Mouse (Mus musculus): ENCODE measurements around the gene Vwf. TPM values are rescaled to one million over a fixed set of nuclear protein-coding genes. Genes with fewer than 3 reads are reported as not detected.
A peak's percentile ranks its signal among the peaks of the same experiment; 100 is the strongest.

The Vwf gene
- polyA plus RNA-seq, 1 experiment from 2014 or later, result 9.8 TPM

DNA sequence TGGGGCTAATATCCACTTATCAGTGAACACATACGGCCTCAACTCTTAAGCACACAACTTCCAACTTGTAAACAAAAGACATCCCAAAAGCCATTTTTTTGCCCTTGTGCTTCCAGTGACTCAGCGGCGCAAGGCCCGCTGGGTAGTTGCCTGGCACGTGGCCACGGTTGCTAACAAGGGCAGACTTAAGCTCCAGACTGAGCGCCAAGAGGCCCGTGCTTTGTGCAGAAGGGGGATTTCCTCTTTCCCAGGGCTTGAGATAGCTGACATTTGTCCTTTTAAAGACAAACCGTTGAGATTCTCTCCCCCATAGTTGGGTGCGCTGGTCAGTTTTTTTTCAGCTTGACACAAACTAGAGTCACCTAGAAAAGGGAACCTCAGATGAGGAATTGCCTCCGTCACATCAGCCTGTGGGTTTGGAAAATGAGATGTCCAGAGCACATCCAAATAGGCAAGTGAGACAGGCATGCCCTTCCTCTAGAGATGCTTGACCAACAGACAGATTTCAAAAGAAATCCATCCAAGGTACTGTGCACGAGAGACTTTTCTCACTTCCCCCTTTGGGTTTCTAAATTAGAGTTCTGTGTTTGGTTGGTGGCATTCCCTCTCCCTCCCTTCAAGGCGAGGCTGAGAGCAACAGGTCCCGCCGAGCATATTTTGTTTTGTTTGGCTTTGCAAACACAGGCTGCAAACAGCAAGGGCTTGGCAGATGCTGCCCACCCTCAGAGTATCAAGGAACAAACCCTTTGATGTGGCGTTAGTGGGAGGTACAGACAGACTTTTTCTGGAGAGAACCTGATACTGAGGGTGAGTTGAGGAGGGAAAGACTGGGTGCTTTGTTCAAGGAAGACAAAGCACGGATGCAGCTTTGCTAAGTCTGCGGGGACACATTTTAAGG, 26.0 kb downstream of the Vwf start:
- WGBS, result 26% methylated on average over 18 of the region's 18 CpGs
- Histone ChIP-seq H3K4me3 (ENCODE audit: low read depth, low read length) (peak overlapping the region; percentile 19), H3K36me3 (ENCODE audit: control insufficient read depth, insufficient read depth, low read length) (no peaks in the 10 kb centered on the region), H3K4me1 (ENCODE audit: control insufficient read depth, insufficient read depth, low read length) (peaks cover 17% of the 10 kb centered on the region; the same call in 1 of the 2 replicates), H3K27ac (ENCODE audit: low read length) (peak overlapping the region; percentile 81), H3K9me3 (ENCODE audit: control insufficient read depth, low read depth, low read length) (no peaks in the 10 kb centered on the region), H3K9ac (replicated peaks; ENCODE audit: low read depth, low read length) (0 out of 2 replicates have a peak overlapping the region, but pooled peaks have one; percentile 4), H3K27me3 (ENCODE audit: control insufficient read depth, insufficient read depth, low read length) (no peaks in the 10 kb centered on the region), H3K4me2 (replicated peaks; ENCODE audit: low read depth, low read length) (peak overlapping the region; percentile 46)
- ATAC-seq (ENCODE audit: insufficient number of reproducible peaks, insufficient read depth, low FRiP score, low read depth), result peak; percentile 34; the same call in 1 of the 2 replicates

DNA sequence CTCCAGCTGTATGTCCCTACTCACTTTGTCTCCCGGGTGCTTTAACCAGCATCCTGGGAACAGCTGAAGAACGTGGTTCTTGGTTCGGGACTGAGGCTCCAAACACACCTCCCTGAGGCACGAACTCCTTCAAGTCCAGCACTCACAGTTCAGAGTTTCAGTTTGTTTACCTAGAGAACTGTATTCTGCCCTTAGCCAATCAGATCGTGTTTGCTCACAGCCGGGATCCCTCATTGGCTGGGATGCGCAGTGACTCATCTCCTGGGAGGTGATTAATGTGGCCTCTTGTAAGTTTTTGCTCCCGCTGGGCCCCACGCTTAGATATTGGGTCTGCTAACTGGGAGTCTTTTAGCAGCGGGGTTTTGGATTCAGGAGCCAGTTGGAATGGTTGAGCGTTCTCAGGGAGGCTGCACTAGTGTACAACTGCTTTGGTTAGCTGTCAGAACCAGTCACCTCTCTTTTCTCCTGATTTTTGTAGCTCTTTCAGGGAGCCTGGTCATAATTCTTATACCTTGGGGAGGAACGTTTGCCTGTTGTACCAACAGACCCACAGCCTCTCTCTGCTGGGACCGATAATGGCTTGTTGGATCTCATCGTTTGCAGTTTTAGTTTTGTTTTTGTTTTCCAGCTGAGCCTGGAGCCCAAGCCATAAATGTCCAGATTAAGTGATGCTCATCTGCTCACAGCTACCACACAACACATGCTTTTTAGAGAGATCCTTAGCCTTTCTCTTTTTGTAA, 26.8 kb downstream of the Vwf start:
- WGBS, result 1% methylated on average over 14 of the region's 14 CpGs
- 0 out of 2 replicates have a peak overlapping the region, but pooled peaks have one; percentile 4 for H3K9ac ChIP-seq (replicated peaks; ENCODE audit: low read depth, low read length)

DNA sequence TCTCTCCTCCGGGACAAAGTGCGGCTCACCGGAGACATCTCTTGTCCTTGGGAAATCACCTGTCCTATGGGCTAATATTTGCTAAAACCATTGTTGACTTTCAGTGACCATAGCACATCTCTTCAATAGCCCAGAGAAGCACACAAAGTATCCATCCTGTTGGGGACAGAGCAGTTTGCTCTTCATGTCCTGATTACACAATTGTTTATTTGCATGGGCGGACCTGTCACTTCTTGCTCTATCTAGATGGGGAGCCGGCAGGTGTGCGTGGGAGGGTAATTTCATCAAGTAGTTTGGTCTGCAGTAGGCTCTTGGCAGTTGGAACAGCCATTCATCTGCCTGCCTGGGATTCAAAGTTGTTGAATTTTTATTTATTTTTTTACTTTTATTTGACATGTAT, 28.5 kb downstream of the Vwf start:
- no peak overlapping the region for H3K4me3 ChIP-seq (ENCODE audit: low read depth, low read length)
- no peaks in the 10 kb centered on the region for H3K27me3 ChIP-seq (ENCODE audit: control insufficient read depth, insufficient read depth, low read length)
- peaks cover 17% of the 10 kb centered on the region; the same call in 1 of the 2 replicates for H3K4me1 ChIP-seq (ENCODE audit: control insufficient read depth, insufficient read depth, low read length)
- no peak for ATAC-seq (ENCODE audit: insufficient number of reproducible peaks, insufficient read depth, low FRiP score, low read depth)
- H3K27ac ChIP-seq (ENCODE audit: low read length), result no peak overlapping the region
- H3K36me3 ChIP-seq (ENCODE audit: control insufficient read depth, insufficient read depth, low read length), result no peaks in the 10 kb centered on the region
- H3K4me2 ChIP-seq (replicated peaks; ENCODE audit: low read depth, low read length), result no peak overlapping the region
- no peaks in the 10 kb centered on the region for H3K9me3 ChIP-seq (ENCODE audit: control insufficient read depth, low read depth, low read length)
- no peak overlapping the region for H3K9ac ChIP-seq (replicated peaks; ENCODE audit: low read depth, low read length)
- 75% methylated on average over 6 of the region's 6 CpGs for WGBS

More for the DNA sequence above, 26.8 kb downstream of the Vwf start:
- no peaks in the 10 kb centered on the region for H3K27me3 ChIP-seq (ENCODE audit: control insufficient read depth, insufficient read depth, low read length)
- H3K9me3 ChIP-seq (ENCODE audit: control insufficient read depth, low read depth, low read length), result no peaks in the 10 kb centered on the region
- peak; percentile 97 for ATAC-seq (ENCODE audit: insufficient number of reproducible peaks, insufficient read depth, low FRiP score, low read depth)
- H3K4me3 ChIP-seq (ENCODE audit: low read depth, low read length), result peak overlapping the region; percentile 19
- peak overlapping the region; percentile 81 for H3K27ac ChIP-seq (ENCODE audit: low read length)
- peak overlapping the region; percentile 46 for H3K4me2 ChIP-seq (replicated peaks; ENCODE audit: low read depth, low read length)
- peaks cover 17% of the 10 kb centered on the region; the same call in 1 of the 2 replicates for H3K4me1 ChIP-seq (ENCODE audit: control insufficient read depth, insufficient read depth, low read length)
- H3K36me3 ChIP-seq (ENCODE audit: control insufficient read depth, insufficient read depth, low read length), result no peaks in the 10 kb centered on the region

DNA sequence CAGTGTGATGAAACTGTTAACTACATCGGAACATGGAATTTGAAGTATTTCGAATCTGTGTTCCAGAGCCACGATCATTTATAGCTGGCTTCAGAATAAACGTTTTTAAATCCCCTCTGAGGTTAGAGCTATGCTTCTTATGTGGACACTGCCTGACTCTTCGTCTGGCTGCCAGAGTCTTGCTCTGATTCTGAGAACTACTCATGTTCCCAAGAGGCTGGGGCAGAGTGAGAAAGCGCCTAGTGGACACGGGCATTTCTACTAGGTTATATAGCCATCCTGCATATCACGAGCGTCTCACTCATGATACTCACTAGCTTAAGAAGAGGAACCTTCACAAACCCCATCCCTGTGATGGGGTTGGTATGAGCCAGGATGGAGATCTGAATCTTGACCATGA, 30.7 kb downstream of the Vwf start:
- H3K9ac ChIP-seq (replicated peaks; ENCODE audit: low read depth, low read length), result no peak overlapping the region
- ATAC-seq (ENCODE audit: insufficient number of reproducible peaks, insufficient read depth, low FRiP score, low read depth), result no peak
- no peaks in the 10 kb centered on the region for H3K27me3 ChIP-seq (ENCODE audit: control insufficient read depth, insufficient read depth, low read length)
- H3K4me3 ChIP-seq (ENCODE audit: low read depth, low read length), result no peak overlapping the region
- no peak overlapping the region for H3K4me2 ChIP-seq (replicated peaks; ENCODE audit: low read depth, low read length)
- H3K4me1 ChIP-seq (ENCODE audit: control insufficient read depth, insufficient read depth, low read length), result peaks cover 16% of the 10 kb centered on the region; the same call in 1 of the 2 replicates
- H3K9me3 ChIP-seq (ENCODE audit: control insufficient read depth, low read depth, low read length), result no peaks in the 10 kb centered on the region
- H3K36me3 ChIP-seq (ENCODE audit: control insufficient read depth, insufficient read depth, low read length), result no peaks in the 10 kb centered on the region
- 71% methylated on average over 9 of the region's 9 CpGs for WGBS
- H3K27ac ChIP-seq (ENCODE audit: low read length), result no peak overlapping the region

DNA sequence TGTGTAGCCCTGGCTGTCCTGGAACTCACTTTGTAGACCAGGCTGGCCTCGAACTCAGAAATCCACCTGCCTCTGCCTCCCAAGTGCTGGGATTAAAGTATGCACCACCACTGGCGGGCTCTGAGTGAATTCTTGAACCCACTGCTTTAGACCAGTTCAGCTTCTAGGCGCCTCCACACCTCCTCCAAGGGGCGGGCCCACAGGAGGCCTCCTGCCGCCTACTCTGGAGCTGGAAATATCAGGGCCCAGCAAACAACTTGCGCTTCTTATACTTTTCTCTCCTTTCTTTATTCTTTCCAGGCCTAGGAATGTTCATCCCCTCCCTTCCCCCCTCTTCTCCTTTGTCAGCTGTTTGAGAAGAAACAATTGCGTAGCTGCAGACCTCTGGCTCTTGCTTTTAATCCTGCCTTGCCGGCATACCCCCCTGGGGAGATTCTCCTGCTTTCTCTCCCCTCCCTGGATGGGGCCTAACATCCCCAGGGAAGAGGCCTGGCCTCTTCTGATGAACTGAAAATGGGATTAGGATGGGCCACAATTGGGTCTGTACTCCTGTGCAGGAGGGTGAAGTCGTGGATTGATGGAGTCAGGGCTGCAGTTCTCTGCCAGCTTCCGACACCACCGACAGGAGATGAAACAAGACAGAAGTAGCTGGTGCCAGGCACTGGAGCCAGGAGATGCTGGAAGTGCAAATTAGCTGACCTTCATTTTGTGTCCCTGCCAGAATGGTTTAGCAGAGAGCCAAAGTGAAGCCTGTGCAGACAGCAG, 31.5 kb downstream of the Vwf start:
- no peak overlapping the region for H3K4me2 ChIP-seq (replicated peaks; ENCODE audit: low read depth, low read length)
- WGBS, result 46% methylated on average over 11 of the region's 11 CpGs

DNA sequence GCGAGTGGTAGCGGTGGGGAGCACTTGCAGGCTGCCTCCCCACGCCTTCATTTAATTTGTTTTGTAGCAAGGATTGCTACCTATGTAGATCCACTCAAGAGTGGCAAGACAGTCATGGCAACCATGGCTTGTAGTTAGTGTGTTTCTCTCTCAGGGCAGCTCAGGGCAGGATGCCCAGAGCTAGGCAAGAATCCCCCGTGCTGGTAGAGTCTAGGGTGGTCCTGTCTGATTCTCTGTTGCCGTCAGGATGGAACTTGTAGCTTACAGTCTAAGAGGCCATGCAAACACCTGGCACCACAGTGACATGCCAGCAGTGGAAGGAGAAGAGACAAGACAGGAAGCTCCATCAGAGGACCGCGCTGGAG, 32.1 kb downstream of the Vwf start:
- H3K9me3 ChIP-seq (ENCODE audit: control insufficient read depth, low read depth, low read length), result no peaks in the 10 kb centered on the region
- WGBS, result 71% methylated on average over 7 of the region's 7 CpGs
- no peak overlapping the region; the same call in 1 of the 2 replicates for H3K27ac ChIP-seq (ENCODE audit: low read length)
- no peaks in the 10 kb centered on the region for H3K27me3 ChIP-seq (ENCODE audit: control insufficient read depth, insufficient read depth, low read length)
- peaks cover 10% of the 10 kb centered on the region; the same call in 1 of the 2 replicates for H3K4me1 ChIP-seq (ENCODE audit: control insufficient read depth, insufficient read depth, low read length)
- no peak overlapping the region for H3K9ac ChIP-seq (replicated peaks; ENCODE audit: low read depth, low read length)
- H3K36me3 ChIP-seq (ENCODE audit: control insufficient read depth, insufficient read depth, low read length), result no peaks in the 10 kb centered on the region
- no peak overlapping the region for H3K4me2 ChIP-seq (replicated peaks; ENCODE audit: low read depth, low read length)
- ATAC-seq (ENCODE audit: insufficient number of reproducible peaks, insufficient read depth, low FRiP score, low read depth), result no peak
- H3K4me3 ChIP-seq (ENCODE audit: low read depth, low read length), result no peak overlapping the region

More for the DNA sequence above, 31.5 kb downstream of the Vwf start:
- peak overlapping the region; percentile 17; the same call in 1 of the 2 replicates for H3K27ac ChIP-seq (ENCODE audit: low read length)
- H3K9ac ChIP-seq (replicated peaks; ENCODE audit: low read depth, low read length), result no peak overlapping the region
- H3K36me3 ChIP-seq (ENCODE audit: control insufficient read depth, insufficient read depth, low read length), result no peaks in the 10 kb centered on the region
- no peak overlapping the region for H3K4me3 ChIP-seq (ENCODE audit: low read depth, low read length)
- H3K4me1 ChIP-seq (ENCODE audit: control insufficient read depth, insufficient read depth, low read length), result peaks cover 13% of the 10 kb centered on the region; the same call in 1 of the 2 replicates
- no peak for ATAC-seq (ENCODE audit: insufficient number of reproducible peaks, insufficient read depth, low FRiP score, low read depth)
- no peaks in the 10 kb centered on the region for H3K9me3 ChIP-seq (ENCODE audit: control insufficient read depth, low read depth, low read length)
- no peaks in the 10 kb centered on the region for H3K27me3 ChIP-seq (ENCODE audit: control insufficient read depth, insufficient read depth, low read length)

DNA sequence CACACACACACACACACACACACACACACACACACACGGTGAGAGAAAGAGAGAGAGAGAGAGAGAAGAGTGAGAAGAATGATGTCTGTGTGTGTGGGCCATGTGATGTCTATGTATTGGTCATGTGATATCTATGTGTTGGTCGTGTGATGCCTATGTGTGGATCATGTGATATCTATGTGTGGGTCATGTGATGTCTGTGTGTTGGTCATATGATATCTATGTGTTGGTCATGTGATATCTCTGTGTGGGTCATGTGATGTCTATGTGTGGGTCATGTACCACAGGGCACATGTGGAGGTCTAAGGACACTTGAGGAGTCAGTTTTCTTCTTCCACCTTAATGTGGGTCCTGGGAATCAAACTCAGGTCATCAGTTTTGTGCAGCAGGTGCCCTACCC, 33.3 kb downstream of the Vwf start:
- ATAC-seq (ENCODE audit: insufficient number of reproducible peaks, insufficient read depth, low FRiP score, low read depth), result no peak
- no peaks in the 10 kb centered on the region for H3K36me3 ChIP-seq (ENCODE audit: control insufficient read depth, insufficient read depth, low read length)
- no peaks in the 10 kb centered on the region for H3K9me3 ChIP-seq (ENCODE audit: control insufficient read depth, low read depth, low read length)
- no peak overlapping the region for H3K4me2 ChIP-seq (replicated peaks; ENCODE audit: low read depth, low read length)
- 91% methylated on average over 2 of the region's 2 CpGs for WGBS
- H3K27me3 ChIP-seq (ENCODE audit: control insufficient read depth, insufficient read depth, low read length), result no peaks in the 10 kb centered on the region
- H3K4me3 ChIP-seq (ENCODE audit: low read depth, low read length), result no peak overlapping the region
- H3K9ac ChIP-seq (replicated peaks; ENCODE audit: low read depth, low read length), result no peak overlapping the region
- peaks cover 8% of the 10 kb centered on the region; the same call in 1 of the 2 replicates for H3K4me1 ChIP-seq (ENCODE audit: control insufficient read depth, insufficient read depth, low read length)
- H3K27ac ChIP-seq (ENCODE audit: low read length), result no peak overlapping the region

DNA sequence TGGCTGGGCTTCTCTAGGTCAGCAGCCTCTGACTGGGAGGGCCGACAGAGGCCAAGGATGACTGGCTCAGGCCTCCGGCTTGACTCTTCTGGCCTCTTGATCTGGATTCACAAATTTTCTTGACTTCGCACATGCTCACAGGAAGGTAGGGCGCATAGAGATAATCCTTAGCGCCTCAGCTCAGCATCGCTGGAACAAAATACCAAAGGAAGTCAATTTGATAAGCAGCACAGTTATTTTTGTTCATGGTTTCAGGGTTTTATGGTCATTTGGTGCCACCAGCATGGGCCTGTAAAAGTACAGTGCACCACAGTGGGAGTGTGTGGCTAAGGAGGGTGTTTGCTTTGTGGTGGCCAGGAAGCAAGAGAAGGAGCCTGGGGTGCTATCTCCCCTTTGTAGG, 37.1 kb downstream of the Vwf start:
- H3K9ac ChIP-seq (replicated peaks; ENCODE audit: low read depth, low read length), result no peak overlapping the region
- H3K4me1 ChIP-seq (ENCODE audit: control insufficient read depth, insufficient read depth, low read length), result peaks cover 11% of the 10 kb centered on the region; the same call in 1 of the 2 replicates
- H3K27ac ChIP-seq (ENCODE audit: low read length), result no peak overlapping the region
- WGBS, result 88% methylated on average over 6 of the region's 6 CpGs
- no peak overlapping the region for H3K4me2 ChIP-seq (replicated peaks; ENCODE audit: low read depth, low read length)
- H3K9me3 ChIP-seq (ENCODE audit: control insufficient read depth, low read depth, low read length), result no peaks in the 10 kb centered on the region
- H3K36me3 ChIP-seq (ENCODE audit: control insufficient read depth, insufficient read depth, low read length), result no peaks in the 10 kb centered on the region
- ATAC-seq (ENCODE audit: insufficient number of reproducible peaks, insufficient read depth, low FRiP score, low read depth), result no peak
- H3K27me3 ChIP-seq (ENCODE audit: control insufficient read depth, insufficient read depth, low read length), result no peaks in the 10 kb centered on the region
- no peak overlapping the region for H3K4me3 ChIP-seq (ENCODE audit: low read depth, low read length)
